Mouse (Mus musculus) hindbrain, embryonic 11.5 days (tissue): Measurements from ENCODE around the gene Gatad2a. TPM values are rescaled to one million over a fixed set of nuclear protein-coding genes. Genes with fewer than 3 reads are reported as not detected.

Experiments
- ATAC-seq: fragments of 200-750 bp; cut with Nextera tagmentation; 2 replicates; pipeline ENCODE4 v1.8.0; 2017; ENCODE audit warnings: mild to moderate bottlenecking, moderate TSS enrichment, moderate library complexity; ENCODE audit not compliant: low FRiP score
- DNase-seq: peaks from one replicate; pipeline ENCODE4 v3.0.0-alpha.2; 2015; ENCODE audit warnings: low spot score
- H3K27ac ChIP-seq: fragments of 300-500 bp; sonication (generic); 2 replicates; pipeline ENCODE4 v1.5.1; 2014; ENCODE audit warnings: mild to moderate bottlenecking, low read depth, low read length
- H3K27me3 ChIP-seq: fragments of 300-500 bp; sonication (generic); 2 replicates; pipeline ENCODE4 v1.6.1; 2014; ENCODE audit warnings: mild to moderate bottlenecking, low read length, moderate library complexity, mixed read lengths; ENCODE audit not compliant: control insufficient read depth, insufficient read depth
- H3K36me3 ChIP-seq: fragments of 300-500 bp; sonication (generic); 2 replicates; pipeline ENCODE4 v1.6.1; 2014; ENCODE audit warnings: mild to moderate bottlenecking, low read length, moderate library complexity, mixed read lengths; ENCODE audit not compliant: control insufficient read depth, insufficient read depth
- H3K4me1 ChIP-seq: fragments of 300-500 bp; sonication (generic); replicated peaks from 2 replicates; pipeline ENCODE4 v1.6.1; 2014; ENCODE audit warnings: low read length, mixed read lengths; ENCODE audit not compliant: control insufficient read depth, insufficient read depth
- H3K4me2 ChIP-seq: fragments of 300-500 bp; sonication (generic); replicated peaks from 2 replicates; pipeline ENCODE4 v1.6.1; 2014; ENCODE audit warnings: mild to moderate bottlenecking, low read depth, low read length
- H3K4me3 ChIP-seq: fragments of 300-500 bp; sonication (generic); 2 replicates; pipeline ENCODE4 v1.5.1; 2014; ENCODE audit warnings: low read depth, low read length
- H3K9ac ChIP-seq: fragments of 300-500 bp; sonication (generic); 2 replicates; pipeline ENCODE4 v1.6.1; 2014; ENCODE audit warnings: low read depth, low read length
- H3K9me3 ChIP-seq: fragments of 300-500 bp; sonication (generic); 2 replicates; pipeline ENCODE4 v1.6.1; 2016; ENCODE audit warnings: low read length; ENCODE audit not compliant: control insufficient read depth
- WGBS: fragments of 180-500 bp; shearing (Covaris S2); extraction: QIAGEN DNeasy Blood & Tissue Kit; methylation state at CpG from one replicate; pipeline ENCODE4 v1.1.7; 2014; 5-methylcytosine and 5-hydroxymethylcytosine counted together
- polyA plus RNA-seq: library from polyadenylated mRNA; unstranded; fragments of >200 nt; fragmentation: Nextera tagmentation; extraction: Ambion mirVana; gene quantifications from 2 replicates; pipeline ENCODE4 v1.2.1, GENCODE M21; 2014

Gene Gatad2a
- polyA plus RNA-seq = 48.8 and 62.0 TPM in 2 replicates

- H3K9me3 ChIP-seq = no peaks in the 10 kb centered on the region
Measured at GRCm38 (mm10) chr8:69995776-69996588, at the start of gene Gatad2a. Gatad2a (minus strand) TSS chr8:69996384.

GRCm38 (mm10) chr8:70043996-70044395 lies 47.8 kb upstream of the Gatad2a start:
- Histone ChIP-seq H3K9ac (peak overlapping the region; percentile 95; the same call in 1 of the 2 replicates), H3K4me2 (no peak overlapping the region)
- 91% methylated on average over 5 of the region's 5 CpGs for WGBS

More at GRCm38 (mm10) chr8:69995776-69996588, at the start of gene Gatad2a:
- H3K27ac ChIP-seq = peak within 1 kb of the TSS; percentile 85
- no peaks in the 10 kb centered on the region for H3K4me1 ChIP-seq
- no peaks in the 10 kb centered on the region for H3K27me3 ChIP-seq
- H3K36me3 ChIP-seq = no peaks in the 10 kb centered on the region
- peak within 1 kb of the TSS; percentile 79 for H3K9ac ChIP-seq
- H3K4me2 ChIP-seq = peak within 1 kb of the TSS; percentile 93
- ATAC-seq (peak; percentile 100), DNase-seq (peak; percentile 99)
- WGBS = 0% methylated on average over 65 of the region's 87 CpGs
- peak within 1 kb of the TSS; percentile 93 for H3K4me3 ChIP-seq

DNA sequence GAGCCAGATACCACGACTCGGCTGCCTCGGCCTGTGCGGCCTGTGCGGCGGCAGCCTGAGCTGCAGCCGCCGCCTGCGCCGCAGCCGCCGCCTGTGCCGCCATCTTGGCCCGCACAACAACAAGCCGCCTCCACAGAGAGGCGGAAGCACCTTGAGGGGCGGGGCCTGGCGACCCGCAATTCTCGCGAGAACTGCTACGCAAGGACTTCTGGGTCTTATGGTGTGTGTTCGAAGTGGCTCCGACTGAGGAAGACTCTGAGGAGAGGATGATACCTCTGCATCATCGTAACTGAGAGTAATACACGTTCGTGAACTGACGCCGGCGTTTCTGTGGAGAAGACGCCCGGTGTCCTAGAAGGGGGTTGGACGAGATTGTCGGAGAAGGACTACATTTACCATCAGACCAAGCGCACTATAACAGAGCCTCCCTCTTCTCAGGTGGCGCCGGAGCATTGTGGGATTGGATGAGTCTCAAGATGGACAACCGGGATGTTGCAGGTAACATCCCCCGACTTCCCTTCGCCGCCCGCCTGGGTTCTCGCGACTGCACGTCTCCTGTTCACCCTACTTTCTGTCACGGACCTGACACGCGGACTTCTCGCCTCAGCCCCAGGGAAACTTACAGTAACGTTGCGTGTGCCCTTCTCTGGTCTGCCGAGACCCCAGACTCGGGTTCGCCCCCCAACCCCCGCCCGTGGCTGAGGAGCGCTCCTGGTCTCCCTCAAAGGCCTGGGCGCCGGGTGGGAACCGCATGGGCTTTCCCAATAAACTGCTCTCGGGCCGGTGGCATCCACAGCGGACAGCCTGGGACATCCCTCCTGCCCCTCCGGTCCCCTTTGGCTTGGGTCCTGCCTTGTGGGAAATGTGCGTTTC lies 46.6 kb upstream of the Gatad2a start, which contains the start of the genes Mau2 and Sugp1:
TSS of gene Mau2 (minus strand) at position 152 of the 873 bp plus-strand sequence.
TSS of gene Sugp1 (plus strand) at position 231 of the 873 bp plus-strand sequence.
- DNase-seq = peak; percentile 97
- under 1% methylated on average over 64 of the region's 65 CpGs for WGBS
- peak within 1 kb of the TSS; percentile 65; the same call in 1 of the 2 replicates for H3K27ac ChIP-seq
- H3K27me3 ChIP-seq = no peaks in the 10 kb centered on the region
- peaks cover 9% of the 10 kb centered on the region; the same call in 1 of the 2 replicates for H3K4me1 ChIP-seq
- peak within 1 kb of the TSS; percentile 95 for H3K9ac ChIP-seq
- H3K9me3 ChIP-seq = no peaks in the 10 kb centered on the region
- peak within 1 kb of the TSS; percentile 100 for H3K4me3 ChIP-seq
- H3K36me3 ChIP-seq = no peaks in the 10 kb centered on the region
- peak within 1 kb of the TSS; percentile 87 for H3K4me2 ChIP-seq
- ATAC-seq = peak; percentile 98

More at GRCm38 (mm10) chr8:70043996-70044395, 47.8 kb upstream of the Gatad2a start:
- H3K4me1 ChIP-seq = peaks cover 9% of the 10 kb centered on the region; the same call in 1 of the 2 replicates
- DNase-seq (no peak), ATAC-seq (no peak)
- H3K27ac ChIP-seq = no peak overlapping the region
- no peak overlapping the region for H3K4me3 ChIP-seq
- no peaks in the 10 kb centered on the region for H3K27me3 ChIP-seq
- no peaks in the 10 kb centered on the region for H3K36me3 ChIP-seq
- H3K9me3 ChIP-seq = no peaks in the 10 kb centered on the region

DNA sequence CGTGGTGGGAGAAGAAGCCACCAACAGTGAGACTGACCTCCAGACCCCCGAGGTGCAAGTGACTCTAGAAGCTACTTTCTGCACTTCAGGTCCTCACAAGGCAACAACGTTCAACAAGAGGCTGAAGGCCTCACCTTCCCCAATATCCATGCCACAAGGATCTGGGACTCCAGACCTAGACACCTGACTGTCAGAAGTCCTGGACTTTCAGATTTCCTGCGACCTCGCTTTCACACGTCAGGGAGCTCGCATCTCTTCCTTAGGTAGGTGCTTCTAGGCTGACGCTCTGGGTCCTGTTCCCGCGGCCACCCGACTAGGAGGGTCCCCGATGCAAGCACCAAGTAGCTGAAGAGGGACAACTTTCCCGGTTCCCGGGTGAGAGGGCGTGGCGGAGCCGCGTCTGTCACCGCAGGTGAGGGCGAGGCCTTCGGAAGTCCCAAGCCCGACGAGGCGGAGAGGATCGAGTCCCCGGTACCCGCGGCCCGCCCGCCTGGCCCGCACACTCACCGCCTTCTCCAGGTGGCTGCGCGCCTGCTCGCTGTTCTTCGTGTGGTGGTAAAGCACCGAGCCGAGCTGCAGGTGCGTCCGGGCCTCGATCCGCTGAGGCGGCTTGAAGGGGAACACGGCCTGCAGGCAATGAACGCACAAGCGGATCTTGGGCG lies 45.8 kb upstream of the Gatad2a start:
- no peaks in the 10 kb centered on the region for H3K27me3 ChIP-seq
- ATAC-seq (peak; percentile 62; the same call in 1 of the 2 replicates), DNase-seq (no peak)
- 2% methylated on average over 46 of the region's 47 CpGs for WGBS
- H3K4me3 ChIP-seq = peak overlapping the region; percentile 100
- H3K27ac ChIP-seq = peak overlapping the region; percentile 65; the same call in 1 of the 2 replicates
- no peaks in the 10 kb centered on the region for H3K36me3 ChIP-seq
- H3K4me2 ChIP-seq = peak overlapping the region; percentile 87
- H3K9ac ChIP-seq = peak overlapping the region; percentile 95
- no peaks in the 10 kb centered on the region for H3K9me3 ChIP-seq
- peaks cover 9% of the 10 kb centered on the region; the same call in 1 of the 2 replicates for H3K4me1 ChIP-seq

DNA sequence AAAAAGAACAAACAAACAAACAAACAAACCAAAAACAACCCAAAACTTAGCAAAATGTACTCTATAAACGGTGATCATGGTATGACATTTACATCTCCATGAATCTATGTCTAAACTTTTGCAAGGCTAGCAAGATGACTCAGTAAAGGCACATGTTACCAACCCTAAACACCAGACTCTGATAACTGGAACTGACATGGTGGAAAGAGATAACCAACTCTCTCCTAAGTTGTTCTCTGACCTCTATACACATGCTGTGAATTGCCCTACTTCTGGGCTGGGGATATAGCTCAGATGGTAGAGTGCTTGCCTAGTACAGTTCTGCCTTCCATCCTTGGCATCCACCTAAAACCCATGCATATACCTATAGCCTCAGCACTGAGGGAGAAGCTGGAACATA lies 41.8 kb upstream of the Gatad2a start:
- Histone ChIP-seq H3K36me3 (no peaks in the 10 kb centered on the region), H3K4me2 (no peak overlapping the region), H3K4me1 (peaks cover 5% of the 10 kb centered on the region; the same call in 1 of the 2 replicates), H3K9me3 (no peaks in the 10 kb centered on the region), H3K9ac (no peak overlapping the region), H3K4me3 (no peak overlapping the region), H3K27ac (no peak overlapping the region), H3K27me3 (no peaks in the 10 kb centered on the region)
- DNase-seq = no peak
- 97% methylated on average over 1 of the region's 1 CpGs for WGBS
- ATAC-seq = no peak

- DNase-seq = no peak
- 95% methylated on average over 1 of the region's 1 CpGs for WGBS
- Histone ChIP-seq H3K4me2 (no peak overlapping the region), H3K9me3 (no peaks in the 10 kb centered on the region), H3K4me1 (no peaks in the 10 kb centered on the region), H3K36me3 (peaks cover 16% of the 10 kb centered on the region; the same call in 1 of the 2 replicates), H3K4me3 (no peak overlapping the region), H3K27ac (no peak overlapping the region), H3K9ac (no peak overlapping the region), H3K27me3 (no peaks in the 10 kb centered on the region)
- no peak for ATAC-seq
Measured at GRCm38 (mm10) chr8:70030255-70030654, 34.1 kb upstream of the Gatad2a start.

- Histone ChIP-seq H3K9ac (no peak overlapping the region), H3K4me3 (no peak overlapping the region), H3K9me3 (no peaks in the 10 kb centered on the region), H3K4me1 (no peaks in the 10 kb centered on the region), H3K36me3 (peaks cover 33% of the 10 kb centered on the region), H3K27me3 (no peaks in the 10 kb centered on the region), H3K27ac (no peak overlapping the region), H3K4me2 (no peak overlapping the region)
- WGBS = 95% methylated on average over 2 of the region's 2 CpGs
- ATAC-seq (no peak), DNase-seq (no peak)
Measured at GRCm38 (mm10) chr8:70026151-70026550, 30.0 kb upstream of the Gatad2a start.

- Histone ChIP-seq H3K4me3 (no peak overlapping the region), H3K27me3 (no peaks in the 10 kb centered on the region), H3K4me1 (no peaks in the 10 kb centered on the region), H3K9me3 (no peaks in the 10 kb centered on the region), H3K4me2 (no peak overlapping the region), H3K36me3 (peaks cover 49% of the 10 kb centered on the region), H3K27ac (no peak overlapping the region), H3K9ac (no peak overlapping the region)
- DNase-seq = no peak
- ATAC-seq = no peak
- 82% methylated on average over 8 of the region's 8 CpGs for WGBS
Measured at GRCm38 (mm10) chr8:70023596-70023995, 27.4 kb upstream of the Gatad2a start.
